Mouse (Mus musculus) frontal cortex, adult 2 months (tissue): ENCODE data around the gene H2afx. TPM values are rescaled to one million over a fixed set of nuclear protein-coding genes. Genes with fewer than 3 reads are reported as not detected.
A peak's percentile ranks its signal among the peaks of the same experiment; 100 is the strongest.
"Not testable (repeated sequence)": the region's sequence is repeated elsewhere in the genome, so short reads cannot be mapped to it uniquely, and the experiment has no call there.

Source experiments
- DNase-seq, 2 experiments: peaks; one replicate each; pipeline ENCODE4 v3.0.0; 2022; ENCODE audit warnings: low spot score in 1 of 2; ENCODE audit errors: extremely low spot score in 1 of 2
- polyA plus RNA-seq: library from polyadenylated mRNA; depleted of rRNA; stranded (reverse); fragments of >200 nt; gene quantifications from 2 replicates; pipeline ENCODE4 v1.2.3, GENCODE M21; 2012; rRNA removed

H2afx gene
- polyA plus RNA-seq = 65.4 and 75.0 TPM in 2 replicates

DNA sequence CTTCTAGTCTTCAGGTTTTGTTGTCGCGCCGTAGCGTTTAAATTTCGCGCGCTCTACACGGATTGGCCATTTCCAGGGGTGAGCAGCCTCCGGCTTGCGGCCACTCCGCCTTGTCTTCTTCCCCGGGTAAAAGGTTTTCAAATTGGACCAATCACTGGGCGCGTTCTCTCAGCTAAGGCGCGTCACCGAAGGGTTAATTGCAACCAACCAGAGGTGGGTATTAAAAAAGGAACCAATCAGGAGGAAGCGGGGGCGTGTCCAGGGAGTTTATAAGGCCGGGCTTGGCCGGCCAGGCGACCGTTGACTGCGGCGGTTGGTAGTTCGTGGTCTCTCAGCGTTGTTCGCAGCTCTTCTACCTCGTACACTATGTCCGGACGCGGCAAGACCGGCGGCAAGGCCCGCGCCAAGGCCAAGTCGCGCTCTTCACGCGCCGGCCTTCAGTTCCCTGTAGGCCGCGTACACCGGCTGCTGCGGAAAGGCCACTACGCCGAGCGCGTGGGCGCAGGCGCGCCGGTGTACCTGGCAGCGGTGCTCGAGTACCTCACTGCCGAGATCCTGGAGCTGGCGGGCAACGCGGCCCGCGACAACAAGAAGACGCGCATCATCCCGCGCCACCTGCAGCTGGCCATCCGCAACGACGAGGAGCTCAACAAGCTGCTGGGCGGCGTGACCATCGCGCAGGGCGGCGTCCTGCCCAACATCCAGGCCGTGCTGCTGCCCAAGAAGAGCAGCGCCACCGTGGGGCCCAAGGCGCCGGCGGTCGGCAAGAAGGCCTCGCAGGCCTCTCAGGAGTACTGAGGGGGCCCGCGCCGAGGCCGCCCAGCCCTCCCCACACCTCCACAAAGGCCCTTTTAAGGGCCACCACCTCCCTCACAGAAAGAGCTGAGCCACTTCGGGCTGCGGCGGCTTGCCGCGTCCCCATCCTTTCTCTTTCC is at the start of gene H2afx:
Gene H2afx, plus strand, starts transcription at position 299 of the 935 bp plus-strand sequence.
- peak; percentile 100 for DNase-seq

- DNase-seq = no peak
Measured at GRCm38 (mm10) chr9:44286256-44286850, 48.1 kb upstream of the H2afx start.

- no peak for DNase-seq
Measured at GRCm38 (mm10) chr9:44287003-44287400, 47.5 kb upstream of the H2afx start.

GRCm38 (mm10) chr9:44287401-44288075 is 47.0 kb upstream of the H2afx start:
- no peak for DNase-seq

DNA sequence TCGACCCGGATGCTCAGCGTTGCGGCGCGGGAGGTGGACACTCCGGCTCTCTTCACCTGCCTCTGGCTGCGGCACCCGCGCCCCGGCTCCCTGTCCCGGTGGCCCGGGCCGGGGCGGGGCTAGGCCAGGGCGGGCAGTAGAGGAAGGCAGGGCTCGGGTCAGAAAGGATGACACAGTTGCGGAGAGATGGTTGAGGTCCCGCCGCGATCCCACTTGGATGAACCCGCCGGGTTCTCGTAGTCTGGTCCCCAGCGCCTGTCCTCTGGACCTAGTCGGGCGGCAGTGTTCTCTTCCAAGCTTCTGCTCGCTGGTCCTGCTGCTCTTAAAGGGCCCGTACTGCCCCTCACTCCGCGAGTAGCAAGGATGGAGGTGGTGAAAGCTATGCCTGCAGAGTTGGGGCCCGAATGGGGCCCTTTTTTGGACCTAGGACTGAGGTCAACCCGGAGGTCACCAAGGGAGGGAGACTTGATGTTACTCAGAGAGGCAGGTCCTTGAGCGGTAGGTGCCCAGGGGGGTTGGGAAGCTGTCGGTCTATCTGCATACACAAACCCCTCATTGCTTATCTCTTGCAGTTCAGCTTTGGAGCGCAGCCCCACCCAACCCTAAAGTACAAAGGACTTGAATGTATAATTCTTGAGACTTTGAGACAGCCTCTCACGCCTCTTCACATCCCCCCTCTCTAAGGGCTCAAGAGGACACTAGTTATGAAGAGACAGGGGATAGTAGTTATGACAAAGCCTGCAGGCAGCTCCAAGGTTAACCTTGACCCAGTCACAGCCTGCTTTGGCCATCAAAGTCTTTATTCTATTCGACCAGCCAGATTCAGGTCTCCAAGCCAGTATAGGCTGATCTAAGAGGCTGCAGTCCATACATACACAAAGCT is 46.2 kb upstream of the H2afx start, which contains the start of gene Abcg4:
Gene Abcg4, minus strand, starts transcription at position 540 of the 883 bp plus-strand sequence.
- peak in 1 of 2 experiments; percentile 57 for DNase-seq

- DNase-seq = no peak
Measured at GRCm38 (mm10) chr9:44288959-44289291, 45.6 kb upstream of the H2afx start.

DNA sequence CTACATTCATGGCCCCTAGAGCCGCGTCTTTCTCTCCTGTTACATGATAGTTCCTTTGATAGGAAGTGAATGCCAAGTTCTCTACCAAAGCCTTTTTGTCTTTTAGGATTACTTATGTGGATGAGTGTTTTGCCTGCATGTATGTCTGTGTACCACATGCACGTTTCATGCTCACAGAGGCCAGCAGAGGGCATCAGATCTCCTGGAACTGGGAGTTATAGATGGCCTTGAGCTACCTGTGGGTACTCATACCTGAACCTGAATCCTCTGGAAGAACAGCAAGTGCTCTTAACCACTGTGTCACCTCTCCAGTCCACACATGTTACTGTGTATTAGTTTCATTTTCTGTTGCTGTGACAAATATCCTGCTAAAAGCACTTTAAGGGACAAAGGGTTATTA is 42.0 kb upstream of the H2afx start:
- DNase-seq = peak in 1 of 2 experiments; percentile 49

GRCm38 (mm10) chr9:44300001-44300400 is 34.5 kb upstream of the H2afx start:
- not testable (repeated sequence) for DNase-seq

DNA sequence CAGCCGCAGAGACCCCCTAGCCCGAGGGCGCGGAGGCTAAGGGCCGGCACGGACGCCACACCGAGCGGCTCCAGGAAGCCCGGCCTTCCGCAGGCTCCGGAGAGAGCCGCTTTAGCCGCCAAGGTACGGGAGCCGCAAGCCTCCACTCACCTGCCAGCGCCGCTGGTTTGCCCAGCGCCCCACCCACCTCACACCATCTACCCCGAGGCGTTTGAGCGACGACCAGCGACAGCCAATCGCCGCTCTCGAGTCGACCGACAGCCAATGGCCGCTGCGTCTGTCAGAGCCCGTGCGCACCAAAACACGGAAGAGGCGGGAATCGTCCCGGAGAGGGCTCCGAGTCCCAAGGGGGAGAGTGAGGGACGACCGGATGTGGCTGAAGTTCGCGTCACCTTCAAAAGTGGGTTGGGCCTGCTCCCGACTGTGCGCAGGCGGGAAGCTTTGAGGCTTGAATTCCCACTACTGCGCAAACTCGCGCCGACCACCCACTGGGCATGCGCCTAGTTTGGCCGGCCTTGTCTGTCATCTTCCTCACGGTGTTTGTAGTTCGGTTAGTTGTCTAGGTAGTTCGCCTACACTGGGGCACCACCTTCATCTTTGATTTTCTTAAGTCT is 28.9 kb upstream of the H2afx start, which contains the start of gene Hinfp:
Gene Hinfp, minus strand, starts transcription at position 206 of the 614 bp plus-strand sequence.
- DNase-seq = peak; percentile 98 to 99

- DNase-seq = no peak
Measured at GRCm38 (mm10) chr9:44306532-44306931, 28.0 kb upstream of the H2afx start.

GRCm38 (mm10) chr9:44307248-44307647 is 27.2 kb upstream of the H2afx start:
- DNase-seq = no peak

- no peak for DNase-seq
Measured at GRCm38 (mm10) chr9:44309756-44310155, 24.7 kb upstream of the H2afx start.

DNA sequence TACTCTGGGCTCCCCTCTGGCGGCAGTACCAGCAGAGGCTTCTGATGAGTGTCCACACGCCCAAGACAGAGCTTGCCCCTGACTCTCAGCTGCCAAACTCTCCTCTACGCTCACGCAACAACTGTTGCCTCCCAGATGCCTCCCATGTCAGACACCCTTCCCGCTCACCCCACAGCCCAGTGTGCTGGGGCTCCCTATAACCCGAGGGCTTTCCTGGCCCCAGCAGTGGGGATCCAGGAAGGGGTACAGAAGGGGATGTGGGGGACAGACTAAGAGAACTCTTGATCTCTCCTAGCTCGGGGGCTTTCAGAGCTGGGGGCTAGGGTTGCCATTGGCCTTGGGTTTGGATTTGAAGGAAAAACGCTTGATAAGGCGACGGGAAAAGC is 23.8 kb upstream of the H2afx start:
- no peak for DNase-seq

GRCm38 (mm10) chr9:44311136-44312134 is 23.1 kb upstream of the H2afx start:
- no peak for DNase-seq

DNA sequence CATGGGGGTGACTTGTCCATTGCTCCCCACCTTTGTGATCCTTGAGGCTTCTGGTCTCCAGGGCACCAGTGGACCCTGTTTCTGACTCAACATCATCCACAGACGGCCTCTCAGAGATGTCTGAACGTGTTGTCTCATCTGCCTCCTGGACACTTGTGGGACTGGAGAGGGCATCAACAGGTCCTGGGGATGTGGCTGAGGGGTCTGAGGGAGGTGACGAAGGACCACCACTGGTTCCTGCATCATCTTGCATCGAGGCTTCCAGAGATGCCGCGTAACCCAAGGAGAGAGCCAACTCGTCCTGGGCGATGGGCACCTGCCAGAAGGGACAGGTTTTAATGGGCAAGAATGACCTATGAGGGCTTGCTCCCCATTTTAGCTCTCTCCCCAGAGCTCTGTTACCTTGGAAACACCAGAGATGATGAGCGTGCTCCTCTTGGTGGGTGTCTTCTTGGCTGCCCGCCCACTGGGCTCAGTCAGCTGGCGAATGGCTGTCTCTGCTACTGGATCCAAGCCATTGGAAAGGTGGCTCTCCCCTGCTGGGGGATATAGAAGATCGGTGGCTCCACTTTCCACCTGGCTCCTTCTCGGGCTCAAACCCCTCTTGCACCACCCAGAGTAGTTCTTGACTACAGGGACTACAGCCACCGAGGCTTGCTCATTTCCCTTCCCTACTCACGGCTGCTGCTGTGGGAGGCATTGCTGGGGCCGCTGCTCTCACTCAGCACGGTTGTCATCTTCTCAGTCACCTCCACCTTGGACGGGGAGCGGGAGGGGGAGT is 20.8 kb upstream of the H2afx start:
- DNase-seq = peak; percentile 81 to 86

GRCm38 (mm10) chr9:44314257-44314547 is 20.3 kb upstream of the H2afx start:
- DNase-seq = no peak

DNA sequence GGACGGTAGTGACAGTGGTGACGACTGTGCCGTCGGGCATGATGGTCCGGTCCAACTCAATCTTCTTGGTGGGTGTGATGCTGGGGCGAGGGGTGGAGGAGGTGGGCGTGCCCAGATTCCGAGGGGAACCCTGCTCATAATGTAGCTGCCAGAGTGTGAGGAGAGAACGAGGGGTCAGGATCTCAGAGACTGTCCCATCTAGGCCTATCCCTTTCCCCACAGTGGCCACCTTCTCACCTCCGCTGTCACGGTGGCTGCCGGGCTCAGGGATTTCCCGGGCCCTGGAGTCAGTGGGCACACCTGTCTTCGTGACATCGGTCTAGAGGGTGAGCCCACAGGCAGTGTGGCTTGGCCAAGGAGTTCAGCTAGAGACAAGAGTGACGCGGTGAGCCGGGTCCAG is 19.6 kb upstream of the H2afx start:
- DNase-seq = no peak

- no peak for DNase-seq
Measured at GRCm38 (mm10) chr9:44317452-44317851, 17.0 kb upstream of the H2afx start.
